In the genomic region with DNA sequence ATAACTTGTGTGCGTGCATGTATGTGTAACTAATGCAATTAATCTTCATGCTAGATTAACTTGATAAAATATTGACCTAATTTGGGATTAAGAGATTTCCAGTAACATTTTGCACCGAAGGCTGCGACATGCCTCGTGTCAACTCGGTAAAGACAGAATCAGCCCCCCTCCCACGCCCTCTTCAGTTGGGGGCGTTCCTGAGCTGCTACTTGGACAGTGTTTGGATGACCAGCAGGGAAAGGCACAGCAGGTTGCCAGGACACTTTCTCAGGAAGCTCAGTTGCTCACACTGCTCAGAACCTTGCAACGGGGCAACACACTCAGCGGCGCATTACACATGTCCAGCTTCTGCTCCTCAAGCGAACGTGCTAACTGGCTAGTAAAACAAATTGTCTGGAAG, we compare ENCODE assay signal across 16 mouse cellular contexts.
DNase-seq lines count a peak whose midpoint lies in the region; ATAC-seq and TF ChIP-seq lines count a peak whose summit lies in the region.
"Had no signal": no experiment of that assay in that cellular context is flagged by ENCODE, and none has a peak within 500 bp of the region (broad histone marks: within the 10 kb centered on the region; RNA-seq: fewer than 3 reads in every experiment).

No protein-coding gene starts in this region.

- peak; percentile 19 for DNase-seq in kidney, postnatal 0 days (ENCODE audit: low spot score)
- peak; percentile 61 for DNase-seq in hindbrain, embryonic 10.5 days (ENCODE audit: low spot score)
- DNase-seq in midbrain, embryonic 11.5 days (ENCODE audit: low spot score, missing footprints): peak; percentile 91
- peak; percentile 9 for DNase-seq in retina, postnatal 7 days (ENCODE audit: low read depth, low spot score)
- DNase-seq in adrenal gland, adult (ENCODE audit: inconsistent age in 2 of 2, low spot score in 1 of 2): no peak
- DNase-seq in right cerebral cortex, adult 2 months (ENCODE audit: low spot score in 2 of 2): no peak
- DNase-seq: adrenal gland, postnatal 25 days; cerebellum, adult 18-20 months; heart, adult 18-20 months; heart, postnatal 36 days; lung, embryonic 14.5 days; right cerebral cortex, postnatal 25 days; thymus, postnatal 25 days had no signal

- H3K4me3 ChIP-seq in kidney, postnatal 0 days (replicated peaks; ENCODE audit: low read depth, low read length): no peak overlapping the region
- no peak overlapping the region for H3K4me3 ChIP-seq in kidney, embryonic 16.5 days (ENCODE audit: low read length)
- no peak overlapping the region for H3K4me3 ChIP-seq in hindbrain, embryonic 10.5 days
- H3K4me3 ChIP-seq in midbrain, embryonic 11.5 days (ENCODE audit: low read depth, low read length): no peak overlapping the region
- H3K4me3 ChIP-seq: myocyte had no signal

- no peaks in the 10 kb centered on the region for H3K9me3 ChIP-seq in kidney, postnatal 0 days (replicated peaks; ENCODE audit: low read length)
- H3K9me3 ChIP-seq in kidney, embryonic 16.5 days (ENCODE audit: low read length): no peaks in the 10 kb centered on the region
- no peaks in the 10 kb centered on the region for H3K9me3 ChIP-seq in hindbrain, embryonic 10.5 days
- no peaks in the 10 kb centered on the region for H3K9me3 ChIP-seq in midbrain, embryonic 11.5 days (ENCODE audit: control insufficient read depth, low read length)

- ATAC-seq in kidney, postnatal 0 days (replicated peaks; ENCODE audit: low FRiP score, low read depth): no peak
- ATAC-seq in kidney, embryonic 16.5 days (ENCODE audit: low FRiP score, low TSS enrichment): no peak
- ATAC-seq in midbrain, embryonic 11.5 days (ENCODE audit: low FRiP score): peak; percentile 80

- WGBS in kidney, postnatal 0 days: 35% methylated on average over 12 of the region's 12 CpGs
- 27% methylated on average over 12 of the region's 12 CpGs for WGBS in kidney, embryonic 16.5 days
- WGBS in hindbrain, embryonic 10.5 days: 20% methylated on average over 12 of the region's 12 CpGs
- WGBS in midbrain, embryonic 11.5 days: 18% methylated on average over 12 of the region's 12 CpGs

- no peaks in the 10 kb centered on the region for H3K36me3 ChIP-seq in kidney, postnatal 0 days (ENCODE audit: insufficient read depth, low read length)
- no peaks in the 10 kb centered on the region for H3K36me3 ChIP-seq in kidney, embryonic 16.5 days (ENCODE audit: insufficient read depth, low read length)
- no peaks in the 10 kb centered on the region for H3K36me3 ChIP-seq in hindbrain, embryonic 10.5 days
- H3K36me3 ChIP-seq in midbrain, embryonic 11.5 days (ENCODE audit: control insufficient read depth, insufficient read depth, low read length): no peaks in the 10 kb centered on the region

- no peak overlapping the region for H3K9ac ChIP-seq in kidney, postnatal 0 days (ENCODE audit: low read depth, low read length)
- H3K9ac ChIP-seq in kidney, embryonic 16.5 days (replicated peaks; ENCODE audit: low read length): no peak overlapping the region
- H3K9ac ChIP-seq in midbrain, embryonic 11.5 days (ENCODE audit: low read length): no peak overlapping the region
- H3K9ac ChIP-seq: lung, embryonic 14.5 days had no signal

- H3K4me1 ChIP-seq in kidney, postnatal 0 days (replicated peaks; ENCODE audit: insufficient read depth, low read length): peaks cover 3% of the 10 kb centered on the region; the same call in 1 of the 2 replicates
- peaks cover 11% of the 10 kb centered on the region; the same call in 1 of the 2 replicates for H3K4me1 ChIP-seq in kidney, embryonic 16.5 days (ENCODE audit: insufficient read depth, low read length)
- peaks cover 22% of the 10 kb centered on the region for H3K4me1 ChIP-seq in hindbrain, embryonic 10.5 days (replicated peaks)
- peaks cover 4% of the 10 kb centered on the region; the same call in 1 of the 2 replicates for H3K4me1 ChIP-seq in midbrain, embryonic 11.5 days (ENCODE audit: control insufficient read depth, insufficient read depth, low read length)

- H3K27ac ChIP-seq in kidney, postnatal 0 days: no peak overlapping the region
- H3K27ac ChIP-seq in kidney, embryonic 16.5 days (ENCODE audit: low read length): no peak overlapping the region
- no peak overlapping the region for H3K27ac ChIP-seq in hindbrain, embryonic 10.5 days
- no peak overlapping the region for H3K27ac ChIP-seq in midbrain, embryonic 11.5 days (ENCODE audit: low read depth, low read length)

- TF ChIP-seq CTCF in kidney, postnatal 0 days (IDR thresholded peaks at IDR 0.05; ENCODE audit: low read depth): no peak

- no peaks in the 10 kb centered on the region for H3K27me3 ChIP-seq in kidney, postnatal 0 days (ENCODE audit: insufficient read depth, low read length)
- no peaks in the 10 kb centered on the region for H3K27me3 ChIP-seq in kidney, embryonic 16.5 days (ENCODE audit: insufficient read depth, low read length)
- no peaks in the 10 kb centered on the region for H3K27me3 ChIP-seq in hindbrain, embryonic 10.5 days (ENCODE audit: insufficient read depth, poor library complexity, severe bottlenecking)
- no peaks in the 10 kb centered on the region for H3K27me3 ChIP-seq in midbrain, embryonic 11.5 days (ENCODE audit: control insufficient read depth, insufficient read depth, low read length)
- H3K27me3 ChIP-seq: CH12.LX had no signal

- 0 out of 2 replicates have a peak overlapping the region, but pooled peaks have one; percentile 7 for H3K4me2 ChIP-seq in kidney, postnatal 0 days (ENCODE audit: low read length)
- no peak overlapping the region for H3K4me2 ChIP-seq in kidney, embryonic 16.5 days (replicated peaks; ENCODE audit: low read depth, low read length)
- H3K4me2 ChIP-seq in midbrain, embryonic 11.5 days: no peak overlapping the region
- H3K4me2 ChIP-seq: lung, embryonic 14.5 days had no signal

Comparison
In these comparisons a context has a peak if more than half of its experiments do, and no peak if none do; other contexts are left out.
1. DNase-seq: peak in kidney, postnatal 0 days (single experiment), hindbrain, embryonic 10.5 days (single experiment), midbrain, embryonic 11.5 days (single experiment) and retina, postnatal 7 days (single experiment); none in adrenal gland, adult (0 of 2) and right cerebral cortex, adult 2 months (0 of 2).